Mouse (Mus musculus) MEL (cell line): Measurements from ENCODE around the gene Kat6b.

ENCODE experiments used
- CTCF ChIP-seq, 3 experiments: IDR thresholded peaks in 2 of 3; conservative IDR thresholded peaks in 1 of 3; 2 replicates each; pipeline ENCODE4 v1.5.1; 2011 to 2012; ENCODE audit warnings: low read length in 3 of 3, low read depth in 2 of 3, mild to moderate bottlenecking in 2 of 3, improper control_type of control experiment in 1 of 3, inconsistent platforms in 1 of 3, mixed read lengths in 1 of 3, moderate library complexity in 1 of 3; ENCODE audit not compliant: control insufficient read depth in 1 of 3, insufficient read depth in 1 of 3, poor library complexity in 1 of 3, severe bottlenecking in 1 of 3
- HCFC1 ChIP-seq: IDR thresholded peaks from 2 replicates; pipeline ENCODE4 v1.6.1; 2012; ENCODE audit warnings: low read depth, mild to moderate bottlenecking, inconsistent platforms, low read length, improper control_type of control experiment, moderate library complexity
- MYB ChIP-seq: IDR thresholded peaks from 2 replicates; pipeline ENCODE4 v1.6.1; 2011; ENCODE audit warnings: mild to moderate bottlenecking, low read depth, low read length, improper control_type of control experiment
- SIN3A ChIP-seq: IDR thresholded peaks from 2 replicates; pipeline ENCODE4 v1.6.1; 2012; ENCODE audit warnings: low read length, improper control_type of control experiment, inconsistent platforms

DNA sequence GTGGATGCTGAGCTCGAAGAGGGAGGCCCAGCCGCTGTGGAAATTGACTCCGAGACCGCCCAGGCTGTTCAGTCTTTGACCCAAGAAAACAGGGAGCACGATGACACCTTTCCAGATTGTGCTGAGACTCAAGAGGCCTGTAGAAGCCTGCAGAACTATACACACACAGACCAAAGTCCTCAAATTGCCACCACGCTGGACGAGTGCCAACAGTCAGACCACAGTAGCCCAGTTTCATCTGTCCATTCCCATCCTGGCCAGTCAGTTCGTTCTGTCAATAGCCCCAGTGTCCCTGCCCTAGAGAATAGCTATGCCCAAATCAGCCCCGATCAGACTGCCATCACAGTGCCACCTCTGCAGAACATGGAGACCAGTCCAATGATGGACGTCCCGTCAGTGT, 188.0 kb downstream of the Kat6b start:
- TF ChIP-seq CTCF (IDR thresholded peaks at IDR 0.05 in 2 of 3, conservative IDR thresholded peaks at IDR 0.05 in 1 of 3; ENCODE audit: control insufficient read depth in 1 of 3, insufficient read depth in 1 of 3, low read depth in 2 of 3, low read length in 3 of 3, poor library complexity in 1 of 3, severe bottlenecking in 1 of 3): no peak
- TF ChIP-seq SIN3A: no peak
- TF ChIP-seq MYB: no peak
- no peak for TF ChIP-seq HCFC1
